Mouse (Mus musculus): ENCODE results near the gene Irs3. TPM values are rescaled to one million over a fixed set of nuclear protein-coding genes. Genes with fewer than 3 reads are reported as not detected.
A peak's percentile ranks its signal among the peaks of the same experiment; 100 is the strongest.
"Not testable (repeated sequence)": the region's sequence is repeated elsewhere in the genome, so short reads cannot be mapped to it uniquely, and the experiment has no call there.

Irs3 gene
- polyA plus RNA-seq, 1 experiment from 2014 or later = 0.23 TPM

DNA sequence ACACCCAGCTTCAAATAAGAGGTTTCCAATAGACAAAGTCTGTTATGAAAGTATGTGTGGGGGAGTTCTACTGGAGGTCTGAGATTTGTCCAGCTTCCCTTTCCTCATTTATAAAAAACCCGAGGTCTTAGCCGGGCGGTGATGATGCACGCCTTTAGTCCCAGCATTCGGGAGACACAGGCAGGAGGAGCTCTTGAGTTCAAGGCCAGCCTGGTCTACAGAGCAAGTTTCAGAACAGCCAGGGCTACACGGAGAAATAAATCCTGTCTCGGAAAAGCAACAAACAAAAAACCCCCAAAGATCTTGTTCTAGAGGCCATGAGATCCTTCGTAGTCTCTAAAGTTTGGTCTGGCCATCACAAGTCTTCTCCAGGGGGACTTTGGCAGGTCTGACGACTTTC is 17.5 kb downstream of the Irs3 start:
- Histone ChIP-seq H3K27me3 (ENCODE audit: control insufficient read depth, insufficient read depth, low read length) (no peaks in the 10 kb centered on the region), H3K9me3 (replicated peaks; ENCODE audit: control insufficient read depth, low read length) (no peaks in the 10 kb centered on the region), H3K4me3 (ENCODE audit: low read depth, low read length) (peak overlapping the region; percentile 94), H3K9ac (ENCODE audit: low read depth, low read length) (peak overlapping the region; percentile 71), H3K27ac (ENCODE audit: low read depth, low read length) (peak overlapping the region; percentile 63), H3K36me3 (ENCODE audit: control insufficient read depth, insufficient read depth, low read length) (no peaks in the 10 kb centered on the region), H3K4me1 (ENCODE audit: control insufficient read depth, insufficient read depth, low read length) (peaks cover 24% of the 10 kb centered on the region), H3K4me2 (peak overlapping the region; percentile 83)
- no peak for ATAC-seq (replicated peaks; ENCODE audit: insufficient number of reproducible peaks, low FRiP score, low TSS enrichment)
- WGBS (ENCODE audit: insufficient replicate concordance) = 2% methylated on average over 9 of the region's 9 CpGs

- Histone ChIP-seq H3K4me1 (ENCODE audit: control insufficient read depth, insufficient read depth, low read length) (peaks cover 3% of the 10 kb centered on the region), H3K4me3 (ENCODE audit: low read depth, low read length) (no peak overlapping the region), H3K27me3 (ENCODE audit: control insufficient read depth, insufficient read depth, low read length) (no peaks in the 10 kb centered on the region), H3K9ac (ENCODE audit: low read depth, low read length) (no peak overlapping the region), H3K9me3 (replicated peaks; ENCODE audit: control insufficient read depth, low read length) (no peaks in the 10 kb centered on the region), H3K4me2 (no peak overlapping the region), H3K36me3 (ENCODE audit: control insufficient read depth, insufficient read depth, low read length) (no peaks in the 10 kb centered on the region), H3K27ac (ENCODE audit: low read depth, low read length) (no peak overlapping the region)
- ATAC-seq (replicated peaks; ENCODE audit: insufficient number of reproducible peaks, low FRiP score, low TSS enrichment) = no peak
- WGBS (ENCODE audit: insufficient replicate concordance) = 77% methylated on average over 11 of the region's 11 CpGs
These were observed 21.5 kb downstream of the Irs3 start for GRCm38 (mm10) chr5:137623937-137624530.

- Histone ChIP-seq H3K27me3 (ENCODE audit: control insufficient read depth, insufficient read depth, low read length) (0 out of 2 replicates have a peak, but pooled peaks cover 2% of the 10 kb centered on the region), H3K4me3 (ENCODE audit: low read depth, low read length) (no peak overlapping the region), H3K4me2 (no peak overlapping the region), H3K9me3 (replicated peaks; ENCODE audit: control insufficient read depth, low read length) (no peaks in the 10 kb centered on the region), H3K4me1 (ENCODE audit: control insufficient read depth, insufficient read depth, low read length) (peaks cover 19% of the 10 kb centered on the region), H3K27ac (ENCODE audit: low read depth, low read length) (no peak overlapping the region), H3K36me3 (ENCODE audit: control insufficient read depth, insufficient read depth, low read length) (no peaks in the 10 kb centered on the region), H3K9ac (ENCODE audit: low read depth, low read length) (no peak overlapping the region)
- ATAC-seq (replicated peaks; ENCODE audit: insufficient number of reproducible peaks, low FRiP score, low TSS enrichment) = no peak
- WGBS (ENCODE audit: insufficient replicate concordance) = 86% methylated on average over 7 of the region's 7 CpGs
These were observed 30.2 kb downstream of the Irs3 start for GRCm38 (mm10) chr5:137615347-137615746.

GRCm38 (mm10) chr5:137614921-137615320 is 30.6 kb downstream of the Irs3 start:
- not testable (repeated sequence) for ATAC-seq (replicated peaks; ENCODE audit: insufficient number of reproducible peaks, low FRiP score, low TSS enrichment); H3K36me3 ChIP-seq (ENCODE audit: control insufficient read depth, insufficient read depth, low read length); H3K9ac ChIP-seq (ENCODE audit: low read depth, low read length); H3K27me3 ChIP-seq (ENCODE audit: control insufficient read depth, insufficient read depth, low read length); H3K4me2 ChIP-seq; H3K27ac ChIP-seq (ENCODE audit: low read depth, low read length); H3K4me3 ChIP-seq (ENCODE audit: low read depth, low read length); H3K9me3 ChIP-seq (replicated peaks; ENCODE audit: control insufficient read depth, low read length)
- 89% methylated on average over 2 of the region's 2 CpGs for WGBS (ENCODE audit: insufficient replicate concordance)
- H3K4me1 ChIP-seq (ENCODE audit: control insufficient read depth, insufficient read depth, low read length) = peaks cover 23% of the 10 kb centered on the region

GRCm38 (mm10) chr5:137613550-137613949 is 32.0 kb downstream of the Irs3 start, which contains the start of gene Pcolce:
TSS of gene Pcolce (minus strand) at chr5:137613784.
- Histone ChIP-seq H3K9ac (ENCODE audit: low read depth, low read length) (peak within 1 kb of the TSS; percentile 8; the same call in 1 of the 2 replicates), H3K4me1 (ENCODE audit: control insufficient read depth, insufficient read depth, low read length) (peaks cover 34% of the 10 kb centered on the region)

GRCm38 (mm10) chr5:137613076-137613475 is 32.4 kb downstream of the Irs3 start:
- Histone ChIP-seq H3K9ac (ENCODE audit: low read depth, low read length) (no peak overlapping the region), H3K27ac (ENCODE audit: low read depth, low read length) (no peak overlapping the region), H3K4me3 (ENCODE audit: low read depth, low read length) (no peak overlapping the region), H3K9me3 (replicated peaks; ENCODE audit: control insufficient read depth, low read length) (no peaks in the 10 kb centered on the region), H3K4me2 (no peak overlapping the region), H3K36me3 (ENCODE audit: control insufficient read depth, insufficient read depth, low read length) (no peaks in the 10 kb centered on the region), H3K4me1 (ENCODE audit: control insufficient read depth, insufficient read depth, low read length) (peaks cover 39% of the 10 kb centered on the region), H3K27me3 (ENCODE audit: control insufficient read depth, insufficient read depth, low read length) (0 out of 2 replicates have a peak, but pooled peaks cover 2% of the 10 kb centered on the region)
- WGBS (ENCODE audit: insufficient replicate concordance) = 67% methylated on average over 5 of the region's 5 CpGs
- ATAC-seq (replicated peaks; ENCODE audit: insufficient number of reproducible peaks, low FRiP score, low TSS enrichment) = no peak

More at GRCm38 (mm10) chr5:137613550-137613949, 32.0 kb downstream of the Irs3 start, which contains the start of gene Pcolce:
- Histone ChIP-seq H3K4me2 (no peak within 1 kb of the TSS), H3K9me3 (replicated peaks; ENCODE audit: control insufficient read depth, low read length) (no peaks in the 10 kb centered on the region), H3K36me3 (ENCODE audit: control insufficient read depth, insufficient read depth, low read length) (no peaks in the 10 kb centered on the region), H3K27me3 (ENCODE audit: control insufficient read depth, insufficient read depth, low read length) (0 out of 2 replicates have a peak, but pooled peaks cover 2% of the 10 kb centered on the region), H3K4me3 (ENCODE audit: low read depth, low read length) (no peak within 1 kb of the TSS), H3K27ac (ENCODE audit: low read depth, low read length) (no peak within 1 kb of the TSS)
- 30% methylated on average over 11 of the region's 11 CpGs for WGBS (ENCODE audit: insufficient replicate concordance)
- ATAC-seq (replicated peaks; ENCODE audit: insufficient number of reproducible peaks, low FRiP score, low TSS enrichment) = no peak

DNA sequence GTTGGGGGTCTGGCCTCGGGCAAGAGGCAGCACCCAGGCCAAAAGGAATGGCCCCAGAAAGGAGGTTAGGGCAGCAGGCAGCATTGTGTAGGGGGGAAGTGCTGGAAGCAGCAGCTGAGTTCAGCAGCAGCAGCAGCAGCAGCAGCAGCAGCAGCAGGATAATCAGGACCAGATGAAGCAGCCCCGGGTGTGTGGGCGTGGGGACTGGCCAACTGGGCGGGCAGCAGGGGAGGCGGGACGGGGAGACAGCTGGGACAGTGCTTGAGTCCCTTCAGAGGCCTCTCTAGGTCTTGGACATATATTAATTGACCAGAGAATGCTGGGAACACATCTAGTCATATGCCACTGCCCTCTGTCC is 34.3 kb downstream of the Irs3 start:
- H3K27ac ChIP-seq (ENCODE audit: low read depth, low read length) = peak overlapping the region; percentile 84
- peak overlapping the region; percentile 11 for H3K9ac ChIP-seq (ENCODE audit: low read depth, low read length)
- H3K4me2 ChIP-seq = peak overlapping the region; percentile 66
- peak overlapping the region; percentile 38 for H3K4me3 ChIP-seq (ENCODE audit: low read depth, low read length)
- H3K4me1 ChIP-seq (ENCODE audit: control insufficient read depth, insufficient read depth, low read length) = peaks cover 41% of the 10 kb centered on the region
- WGBS (ENCODE audit: insufficient replicate concordance) = 8% methylated on average over 6 of the region's 6 CpGs
- H3K9me3 ChIP-seq (replicated peaks; ENCODE audit: control insufficient read depth, low read length) = no peaks in the 10 kb centered on the region
- H3K36me3 ChIP-seq (ENCODE audit: control insufficient read depth, insufficient read depth, low read length) = peaks cover 8% of the 10 kb centered on the region
- ATAC-seq (replicated peaks; ENCODE audit: insufficient number of reproducible peaks, low FRiP score, low TSS enrichment) = 0 out of 2 replicates have a peak, but pooled peaks have one; percentile 13
- no peaks in the 10 kb centered on the region for H3K27me3 ChIP-seq (ENCODE audit: control insufficient read depth, insufficient read depth, low read length)

DNA sequence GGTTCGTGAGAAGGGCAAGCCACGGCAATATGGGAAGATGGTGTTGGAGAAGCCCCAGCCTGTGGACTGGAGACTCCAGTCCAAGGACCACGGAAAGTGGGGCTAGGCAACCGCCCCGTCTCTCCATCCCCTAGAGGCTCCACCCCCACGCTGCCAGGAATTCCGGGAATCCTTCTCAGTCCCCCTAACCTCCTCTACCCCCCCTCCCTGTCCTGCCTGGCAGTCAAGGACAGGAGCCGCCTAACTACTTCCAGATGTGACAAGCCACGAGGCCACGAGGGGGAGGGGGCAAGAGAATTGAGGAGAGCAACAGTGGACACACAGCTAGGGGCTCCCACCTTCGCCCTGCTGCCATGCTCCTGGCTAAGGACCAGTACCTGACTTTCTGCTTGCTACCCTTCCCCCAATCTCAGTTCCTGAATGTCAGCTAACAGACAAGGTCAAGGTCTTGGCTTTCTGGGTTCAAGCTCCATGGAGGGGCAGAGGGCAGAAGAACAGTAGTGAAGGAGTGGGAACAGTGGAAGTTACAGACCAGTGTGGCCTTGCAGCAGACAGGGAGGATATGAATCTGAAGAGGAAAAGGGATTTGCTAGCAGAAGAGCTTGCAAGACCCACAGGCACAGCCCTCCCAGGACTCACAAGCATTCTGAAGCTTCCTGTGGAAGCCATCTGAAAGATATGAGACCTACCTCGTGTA is 34.8 kb downstream of the Irs3 start:
- peak overlapping the region; percentile 66 for H3K4me2 ChIP-seq
- H3K27me3 ChIP-seq (ENCODE audit: control insufficient read depth, insufficient read depth, low read length) = no peaks in the 10 kb centered on the region
- ATAC-seq (replicated peaks; ENCODE audit: insufficient number of reproducible peaks, low FRiP score, low TSS enrichment) = peak; percentile 64
- peak overlapping the region; percentile 84 for H3K27ac ChIP-seq (ENCODE audit: low read depth, low read length)
- H3K36me3 ChIP-seq (ENCODE audit: control insufficient read depth, insufficient read depth, low read length) = peaks cover 8% of the 10 kb centered on the region
- H3K9ac ChIP-seq (ENCODE audit: low read depth, low read length) = peak overlapping the region; percentile 11
- peak overlapping the region; percentile 38 for H3K4me3 ChIP-seq (ENCODE audit: low read depth, low read length)
- H3K9me3 ChIP-seq (replicated peaks; ENCODE audit: control insufficient read depth, low read length) = no peaks in the 10 kb centered on the region
- WGBS (ENCODE audit: insufficient replicate concordance) = 4% methylated on average over 12 of the region's 12 CpGs
- H3K4me1 ChIP-seq (ENCODE audit: control insufficient read depth, insufficient read depth, low read length) = peaks cover 41% of the 10 kb centered on the region

Data from heart, embryonic 11.5 days (tissue).